Mouse (Mus musculus) heart, adult 11 months (tissue): ENCODE data around the gene Cpa4.

ENCODE experiments used
- DNase-seq: peaks from one replicate; pipeline ENCODE4 v3.0.0; 2022

Cpa4 gene

DNA sequence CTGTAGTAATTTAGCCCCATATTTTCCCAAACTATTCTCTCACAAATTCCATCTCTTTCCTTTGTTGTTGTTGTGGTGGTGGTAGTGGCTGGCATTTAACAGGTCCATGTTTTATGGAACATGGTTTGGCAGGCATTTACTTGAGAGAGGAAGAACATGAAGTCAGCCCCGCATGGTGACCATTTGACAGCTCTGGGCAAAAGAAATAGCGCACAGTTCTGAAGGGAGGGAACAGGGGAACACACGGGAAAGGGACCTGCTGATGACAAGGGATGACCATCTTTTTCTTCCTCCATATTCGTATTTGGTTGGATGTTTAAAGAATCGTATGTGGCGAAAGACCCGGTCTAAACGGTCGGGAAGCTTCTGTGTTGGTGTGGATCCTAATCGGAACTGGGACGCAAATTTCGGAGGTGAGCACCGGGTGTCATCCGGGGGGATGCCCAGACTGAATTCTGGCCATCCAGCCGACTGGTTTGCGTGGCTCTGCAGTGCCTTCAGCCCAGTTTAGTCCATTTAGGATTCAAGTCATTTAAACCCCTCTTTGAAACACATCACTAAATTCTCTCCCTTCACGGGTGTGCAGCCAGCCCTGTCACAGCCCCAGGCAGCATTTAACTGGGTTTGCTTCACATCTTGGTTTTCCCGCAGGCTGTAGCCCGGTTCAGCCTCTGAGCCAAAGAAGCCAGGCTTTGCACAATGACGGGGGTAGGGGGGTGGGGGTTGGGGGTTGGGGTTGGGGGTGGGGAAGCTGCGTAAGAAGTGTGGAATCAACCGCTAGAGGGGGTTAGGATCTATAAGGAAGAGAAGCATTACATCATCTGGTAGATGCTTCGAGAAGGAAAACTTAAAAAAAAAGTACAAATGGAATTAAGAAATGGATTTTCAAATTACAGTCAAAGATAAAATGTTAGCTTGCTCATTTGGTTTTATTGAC is 16.3 kb upstream of the Cpa4 start:
- DNase-seq: no peak

DNA sequence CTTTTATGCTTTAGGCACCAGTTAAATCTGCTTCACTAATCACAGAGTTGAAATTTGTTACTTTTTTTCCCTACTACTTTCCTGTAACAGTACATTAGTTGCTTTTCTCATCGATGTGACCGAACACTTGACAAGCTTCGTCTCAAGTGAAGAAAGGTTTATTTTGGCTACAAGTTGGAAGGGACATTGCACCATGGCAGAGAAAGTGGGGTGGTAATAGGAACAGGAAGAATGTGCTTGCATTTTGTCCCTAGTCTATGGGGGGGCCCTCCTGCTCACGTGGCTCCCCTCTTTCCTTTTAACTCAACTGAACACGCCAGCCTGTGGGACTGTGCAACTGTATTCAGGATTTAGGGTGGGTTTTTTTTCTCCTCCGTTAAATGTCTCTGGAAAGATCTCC is 15.5 kb upstream of the Cpa4 start:
- DNase-seq: no peak

DNA sequence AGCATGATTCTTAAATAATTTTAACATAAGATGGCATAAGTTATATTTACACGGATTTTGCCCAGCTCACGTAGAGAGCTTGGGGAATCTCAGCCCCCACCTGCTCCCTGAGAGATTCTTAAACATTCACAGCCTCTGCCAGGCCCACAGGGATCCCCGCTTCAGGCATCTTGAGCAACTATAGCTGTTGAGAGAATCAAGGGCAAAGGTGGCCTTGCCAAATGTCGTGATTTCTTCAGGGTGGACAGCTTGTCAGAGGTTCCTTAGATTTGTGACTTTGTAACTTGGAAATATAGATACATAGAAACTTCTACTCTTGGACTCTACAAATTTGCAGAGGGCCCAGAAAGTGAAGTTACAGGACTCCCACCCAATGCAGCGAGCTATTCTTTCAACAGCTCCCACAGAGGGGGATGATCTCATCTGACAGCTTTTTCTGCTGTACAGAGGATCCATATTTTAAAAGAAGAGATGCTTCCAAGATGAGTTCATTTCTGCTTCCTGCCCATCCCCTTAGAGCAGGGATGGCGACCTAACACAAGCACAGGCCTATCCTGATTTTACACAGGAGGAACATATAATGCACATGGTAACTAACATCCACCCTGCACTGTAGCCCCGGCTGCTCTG is 14.7 kb upstream of the Cpa4 start:
- peak; percentile 34 for DNase-seq

DNA sequence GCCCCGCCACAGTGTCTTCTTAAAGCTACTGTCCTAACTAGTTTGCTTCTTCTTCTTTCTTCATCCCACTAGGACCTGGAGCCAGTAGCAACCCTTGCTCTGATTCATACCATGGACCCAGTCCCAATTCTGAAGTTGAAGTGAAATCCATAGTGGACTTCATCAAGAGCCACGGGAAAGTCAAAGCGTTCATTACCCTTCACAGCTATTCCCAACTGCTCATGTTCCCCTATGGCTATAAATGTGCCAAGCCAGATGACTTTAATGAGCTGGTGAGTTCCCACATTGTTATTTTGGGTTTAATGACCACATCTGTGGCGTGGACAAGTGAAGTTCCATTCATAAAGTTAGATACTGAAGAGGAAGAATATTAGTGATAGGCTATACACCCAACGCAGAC is 14.1 kb upstream of the Cpa4 start:
- no peak for DNase-seq

DNA sequence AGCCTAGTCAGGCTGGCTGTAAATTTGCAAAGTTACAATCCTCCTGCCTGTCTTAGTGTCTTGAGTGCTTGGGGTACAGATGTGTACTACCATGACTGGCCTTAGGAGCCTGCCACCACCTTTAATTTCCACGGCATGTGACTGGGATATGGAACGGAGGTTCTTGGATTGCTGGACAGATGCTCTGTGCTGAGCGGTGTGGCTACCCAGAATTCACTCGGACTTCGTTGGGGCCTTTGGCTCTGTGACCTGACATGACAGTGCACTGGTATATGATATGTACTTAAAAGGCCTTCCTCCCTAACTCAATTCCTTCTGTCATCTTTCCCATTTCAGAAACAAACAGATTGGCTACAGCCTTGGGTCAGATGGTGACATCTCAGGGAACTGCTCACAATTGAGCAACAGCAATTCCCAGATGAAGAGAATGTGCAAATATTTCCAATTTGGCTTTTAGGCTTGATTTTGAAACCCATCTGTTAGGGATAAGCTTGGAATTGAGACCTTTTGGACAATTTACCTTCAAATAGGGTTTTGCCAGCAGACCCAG is 13.5 kb upstream of the Cpa4 start:
- peak; percentile 90 for DNase-seq

DNA sequence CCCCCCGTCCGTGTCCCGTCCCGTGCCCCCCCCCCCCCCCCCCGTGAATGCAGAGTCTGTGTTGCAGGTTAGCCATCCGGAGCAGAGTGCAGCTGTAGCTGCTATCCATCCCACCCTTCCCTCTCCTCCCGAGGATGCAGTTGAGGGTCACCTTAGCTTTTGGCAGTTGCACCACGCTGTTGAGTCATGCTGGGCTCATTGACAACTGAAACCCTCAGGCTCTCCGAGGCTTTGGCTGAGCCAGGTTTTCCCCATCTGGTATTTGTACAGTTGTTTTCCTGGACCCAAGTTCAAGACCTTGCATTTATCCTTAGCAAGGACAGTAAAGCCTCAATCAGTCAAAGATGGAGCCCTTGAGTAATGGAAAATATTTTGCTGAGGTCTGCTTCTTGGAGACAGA is 12.1 kb upstream of the Cpa4 start:
- DNase-seq: peak; percentile 95

DNA sequence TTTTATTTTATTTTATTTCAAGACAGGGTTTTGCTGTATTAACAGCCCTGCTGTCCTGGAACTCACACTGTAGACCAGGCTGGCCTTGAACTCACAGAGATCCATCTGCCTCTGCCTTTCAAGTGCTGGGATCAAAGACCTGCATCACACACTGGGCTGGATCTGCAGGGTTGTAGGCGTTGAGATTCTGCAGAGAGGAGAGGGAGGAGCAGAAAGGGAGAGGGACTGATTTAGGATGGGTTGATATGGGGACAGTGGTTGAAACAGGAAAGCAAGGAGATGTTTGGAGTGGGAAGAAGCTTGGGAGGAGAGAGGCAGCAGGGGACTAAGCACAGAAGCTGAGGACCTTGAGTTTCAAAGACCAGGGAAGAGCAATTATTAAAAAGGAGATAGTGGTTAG is 8.4 kb upstream of the Cpa4 start:
- DNase-seq: peak; percentile 74

DNA sequence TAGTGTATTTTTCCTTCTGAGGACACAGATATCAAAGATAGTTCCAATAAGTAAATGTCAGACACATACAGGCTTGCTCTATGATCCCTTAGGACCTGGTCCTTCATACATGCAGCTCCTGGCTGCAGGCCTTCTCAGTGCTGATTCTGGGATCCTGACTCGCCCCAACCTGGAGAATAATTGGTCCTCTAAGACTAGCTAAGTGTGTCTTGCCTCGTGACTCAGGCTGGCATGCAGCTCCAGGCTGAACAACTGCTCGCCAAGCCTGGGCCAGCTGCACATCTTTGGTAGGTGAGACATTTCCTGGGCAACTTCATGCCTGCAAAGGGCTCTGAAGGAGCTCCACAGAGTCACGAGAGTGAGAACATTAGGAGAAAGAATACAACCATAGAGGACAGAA is 6.0 kb upstream of the Cpa4 start:
- no peak for DNase-seq

DNA sequence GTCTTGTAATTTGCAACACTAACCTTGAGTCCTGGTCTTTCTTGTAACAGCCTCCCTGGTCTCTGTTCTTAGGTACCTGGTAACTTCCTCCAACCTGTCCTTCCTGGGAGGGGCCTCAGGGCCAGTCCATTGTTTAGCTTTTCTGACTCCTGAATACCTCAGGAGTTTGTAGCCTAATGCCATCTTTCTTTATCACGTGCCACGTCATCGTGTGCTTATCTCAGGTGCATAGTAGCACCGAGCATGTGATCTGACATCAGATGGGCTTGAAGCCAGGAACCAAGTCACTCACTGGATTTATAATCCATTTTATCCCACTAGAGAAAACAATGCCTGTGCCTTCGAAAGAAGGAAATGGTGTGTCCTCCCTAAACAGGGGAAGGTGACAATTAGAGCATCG is 4.6 kb upstream of the Cpa4 start:
- DNase-seq: no peak

DNA sequence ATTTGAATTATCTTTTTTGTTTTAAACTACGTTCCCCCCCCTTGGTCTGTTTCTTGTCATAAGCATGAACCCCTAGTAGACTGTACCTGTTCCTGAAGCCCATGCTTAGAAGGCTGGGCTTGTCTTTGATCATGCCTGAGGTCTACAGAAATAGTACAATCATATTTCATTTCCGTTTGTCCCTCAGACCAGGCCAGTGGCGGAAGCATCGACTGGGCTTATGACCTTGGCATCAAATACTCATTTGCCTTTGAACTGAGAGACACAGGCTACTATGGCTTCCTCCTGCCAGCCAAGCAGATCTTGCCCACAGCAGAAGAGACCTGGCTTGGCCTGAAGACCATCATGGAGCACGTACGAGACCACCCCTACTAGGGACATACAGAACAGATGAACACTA is 4.1 kb upstream of the Cpa4 start:
- no peak for DNase-seq

DNA sequence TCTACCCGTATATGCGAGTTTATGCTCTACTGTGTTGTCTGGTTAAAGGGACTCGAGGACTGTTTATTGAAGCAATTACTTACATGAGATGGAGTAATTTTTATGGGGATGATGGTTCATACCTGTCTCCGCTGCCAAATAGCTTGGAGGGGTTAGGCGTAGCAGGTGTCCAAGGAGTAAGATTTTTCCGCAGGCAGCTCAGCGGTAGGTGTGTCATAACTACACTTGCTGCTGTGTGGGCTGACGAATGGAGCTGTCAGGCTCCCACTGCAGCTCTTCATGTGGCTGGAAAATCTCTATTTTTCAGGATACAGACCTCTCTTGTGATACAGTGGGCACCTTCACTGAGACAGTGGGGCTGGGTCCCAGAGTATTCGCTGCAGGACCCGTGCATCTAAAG is 1.2 kb downstream of the Cpa4 start:
- no peak for DNase-seq

DNA sequence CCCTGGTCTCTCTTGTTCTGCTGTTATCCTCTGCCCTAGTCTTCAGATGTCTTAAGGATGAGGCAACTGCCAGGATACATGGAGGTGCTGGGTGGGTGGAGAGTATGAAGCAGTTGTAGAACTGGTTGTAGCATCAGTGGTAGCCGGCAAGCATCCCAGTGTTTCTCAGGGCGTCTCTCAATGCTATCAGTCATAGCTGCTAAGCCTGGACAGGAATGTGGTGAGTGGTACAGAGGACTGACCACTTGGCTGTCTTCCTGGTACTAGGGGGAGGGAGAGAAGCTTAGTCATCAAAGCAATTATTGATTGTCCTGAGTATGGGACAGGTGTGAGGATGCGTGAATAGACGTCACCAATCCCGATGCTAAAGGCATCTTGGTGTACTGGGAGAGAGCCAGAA is 1.8 kb downstream of the Cpa4 start:
- no peak for DNase-seq

DNA sequence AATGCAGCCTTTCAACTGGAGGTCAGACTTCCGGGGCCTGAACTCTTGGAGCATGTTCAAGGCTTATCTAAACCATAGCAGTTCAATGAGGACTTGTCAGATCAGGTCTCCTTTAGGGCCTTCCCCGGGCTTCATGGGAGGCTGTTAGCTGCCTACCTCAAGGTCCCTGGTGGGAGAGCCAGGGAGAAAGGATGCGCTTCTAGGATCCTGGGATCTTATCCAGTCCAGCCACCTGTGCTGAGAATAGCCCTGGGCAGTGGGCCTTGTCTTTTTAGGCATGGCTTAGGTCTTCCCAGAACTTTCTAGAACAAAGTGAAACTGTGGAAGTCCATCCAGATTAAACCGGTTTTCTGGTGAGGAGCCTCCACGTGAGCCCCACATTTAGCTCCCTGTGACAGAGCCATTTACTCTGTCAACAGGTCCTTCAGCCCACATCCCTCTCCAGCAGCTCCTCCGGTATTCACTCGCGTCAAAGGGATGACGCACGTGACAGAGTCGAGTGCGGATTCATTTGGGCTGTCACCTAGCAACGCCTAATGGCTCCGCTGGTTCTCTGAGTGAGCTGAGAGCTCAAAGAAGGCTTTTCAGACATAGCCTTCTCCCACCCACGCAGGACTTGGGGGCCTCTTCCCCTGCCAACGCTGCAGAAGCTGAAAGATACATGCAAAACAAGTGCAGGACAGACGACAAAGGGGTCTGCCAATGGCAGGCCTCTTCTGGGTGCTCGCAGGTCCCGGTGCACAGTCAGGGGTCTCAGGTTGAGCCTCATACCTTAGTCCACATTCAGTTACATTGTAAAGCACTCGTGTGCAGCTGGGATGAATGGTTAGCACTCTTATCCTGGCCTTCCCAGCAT is 4.5 kb downstream of the Cpa4 start:
- peak; percentile 96 for DNase-seq

DNA sequence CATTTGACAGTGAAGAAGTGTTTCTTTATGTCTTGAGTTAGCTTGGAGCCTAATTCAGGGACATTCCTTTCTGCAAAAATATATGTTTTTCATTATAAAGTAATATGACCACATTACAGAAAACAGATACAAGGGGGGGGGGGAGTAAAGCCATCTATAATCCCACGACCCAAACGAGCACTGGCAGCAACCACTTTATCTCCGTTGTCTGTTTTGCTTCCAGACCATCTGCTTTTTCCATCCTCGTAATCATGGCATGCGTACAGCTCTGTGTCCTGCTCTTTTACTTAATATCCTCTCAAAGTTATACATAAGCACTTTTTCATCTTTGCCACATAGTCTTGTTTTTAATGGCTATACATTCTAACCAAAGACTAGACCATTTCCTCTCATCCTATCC is 5.2 kb downstream of the Cpa4 start:
- DNase-seq: no peak

DNA sequence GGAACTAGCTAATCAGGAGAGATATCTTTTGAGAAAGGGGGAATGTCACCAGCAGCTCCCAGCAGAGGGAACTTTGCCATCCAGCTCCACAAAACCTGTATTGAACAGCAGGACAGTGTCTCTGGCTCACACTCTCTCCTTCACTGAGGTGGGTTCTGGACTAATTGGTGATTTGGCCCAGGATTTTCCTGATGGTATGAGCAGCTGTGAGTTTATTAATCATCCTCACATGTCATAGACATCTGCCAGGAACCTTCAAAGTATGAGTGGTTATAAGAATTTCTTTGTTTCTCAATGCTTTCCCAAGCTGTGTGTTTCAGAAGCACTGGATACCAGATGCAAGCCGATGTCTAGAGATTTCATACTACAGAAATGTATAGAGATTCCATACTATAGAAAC is 6.8 kb downstream of the Cpa4 start:
- DNase-seq: no peak

DNA sequence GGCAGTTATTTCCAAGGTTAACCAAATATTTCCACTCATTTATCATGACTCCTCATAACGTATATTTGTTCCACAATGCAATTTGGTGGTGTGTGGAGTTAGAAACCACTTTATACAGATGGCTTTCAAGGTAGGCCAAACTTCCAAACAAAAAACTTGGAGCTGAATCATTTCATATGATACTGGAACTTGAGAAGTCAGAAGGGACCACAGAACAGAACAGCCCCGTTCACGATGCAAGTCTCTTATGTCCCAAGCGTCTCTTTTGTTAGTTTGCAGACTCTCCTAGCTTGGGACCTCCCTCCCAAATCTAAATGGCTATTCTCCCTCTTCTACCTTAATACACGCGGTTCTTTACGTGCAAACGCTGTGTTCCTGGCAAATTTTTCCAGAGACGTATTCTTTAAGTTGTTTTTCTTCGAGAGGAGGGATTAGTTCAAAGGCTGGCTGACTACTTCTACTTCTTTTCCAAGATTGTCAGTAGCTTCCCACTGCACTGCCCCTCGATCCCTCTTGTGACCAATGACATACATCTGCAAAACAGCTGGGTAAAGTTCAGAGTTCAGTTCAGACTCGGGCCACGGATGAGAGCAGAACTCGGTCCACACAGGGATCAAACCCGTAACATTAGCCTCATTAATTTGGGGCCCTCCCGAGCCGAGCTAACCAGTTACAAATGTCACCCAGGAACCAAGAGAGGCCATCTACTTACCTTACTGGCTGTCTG is 8.5 kb downstream of the Cpa4 start:
- no peak for DNase-seq

DNA sequence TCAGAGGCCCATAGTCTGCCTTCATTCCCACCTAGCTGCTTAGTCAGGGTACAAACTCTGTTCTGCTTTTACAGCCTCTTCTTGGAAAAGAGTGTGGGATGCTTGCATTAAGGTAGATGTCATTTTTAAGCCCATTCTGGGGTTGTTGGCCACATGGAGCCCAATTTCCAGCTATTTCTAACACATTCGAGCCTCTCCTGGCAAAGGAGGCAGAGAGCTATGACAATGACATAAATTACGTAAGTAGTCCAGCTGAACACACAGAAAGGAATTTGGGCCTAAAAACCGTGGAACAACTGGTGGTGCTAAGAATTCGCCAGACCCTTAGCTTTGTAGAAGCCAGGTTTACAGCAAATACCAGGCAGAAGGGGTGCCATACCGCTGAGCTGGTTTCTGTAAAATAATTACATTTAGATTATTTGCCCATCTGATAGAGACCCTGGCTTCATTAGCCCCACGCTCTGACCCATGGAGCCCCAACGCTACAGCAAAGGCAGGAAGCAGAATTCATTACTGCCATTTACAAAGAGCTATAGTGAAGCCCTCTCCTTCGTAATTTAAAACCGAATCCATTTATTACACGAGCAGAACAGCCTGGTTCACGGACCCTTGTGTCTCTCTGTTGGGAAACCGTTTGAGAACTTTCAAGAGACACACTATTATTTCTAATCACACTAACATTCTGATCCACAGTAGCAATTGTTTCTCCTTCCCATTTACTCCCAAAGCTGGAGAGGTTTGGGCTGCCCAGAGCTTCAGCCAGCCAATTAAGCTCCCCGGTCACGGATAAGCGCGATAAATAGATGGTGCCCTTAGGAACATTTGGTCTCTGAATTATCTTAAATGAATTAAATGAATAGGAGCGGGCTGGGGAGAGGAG is 12.0 kb downstream of the Cpa4 start:
- DNase-seq: no peak

DNA sequence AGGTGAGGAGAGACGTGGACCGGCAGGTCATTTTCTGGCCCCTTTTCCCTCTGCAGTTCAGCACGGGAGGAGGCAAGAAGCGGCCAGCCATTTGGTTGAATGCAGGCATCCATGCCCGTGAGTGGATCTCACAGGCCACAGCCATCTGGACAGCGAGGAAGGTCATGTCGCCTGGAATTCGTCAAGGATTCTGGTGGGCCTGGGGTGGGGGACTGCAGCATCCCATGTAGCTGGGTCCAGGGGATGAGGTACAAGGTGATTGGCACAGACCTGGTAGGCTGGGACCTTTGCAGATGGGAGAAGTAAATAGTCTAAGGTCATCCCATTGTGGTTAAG is 12.6 kb downstream of the Cpa4 start:
- no peak for DNase-seq

DNA sequence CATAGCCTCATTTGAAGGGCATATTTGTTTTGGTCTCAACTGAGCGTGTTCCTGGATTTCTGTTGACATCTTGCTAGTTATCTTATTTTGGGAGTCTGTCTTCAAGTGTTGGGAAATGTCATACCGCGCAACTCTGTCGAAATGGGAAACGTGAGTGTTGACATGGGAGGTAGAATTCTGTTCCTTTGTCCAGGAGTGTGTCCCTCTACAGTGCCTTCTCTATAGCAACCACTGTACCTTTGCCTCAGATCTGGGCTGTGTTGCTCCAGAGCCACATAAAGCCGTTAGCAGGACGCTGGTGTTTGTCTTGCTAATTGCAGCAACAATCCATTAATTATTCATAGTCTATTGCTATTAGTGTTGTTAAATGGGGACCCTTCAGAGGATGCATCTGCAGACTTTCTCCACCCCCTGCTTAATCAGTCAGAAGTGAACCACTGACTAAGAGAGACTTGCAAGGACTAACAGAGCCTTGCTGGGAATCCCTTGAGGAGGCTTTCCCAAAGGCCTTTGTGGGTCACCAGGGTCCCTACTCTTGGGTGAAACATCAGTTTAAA is 18.8 kb downstream of the Cpa4 start:
- peak; percentile 56 for DNase-seq

DNA sequence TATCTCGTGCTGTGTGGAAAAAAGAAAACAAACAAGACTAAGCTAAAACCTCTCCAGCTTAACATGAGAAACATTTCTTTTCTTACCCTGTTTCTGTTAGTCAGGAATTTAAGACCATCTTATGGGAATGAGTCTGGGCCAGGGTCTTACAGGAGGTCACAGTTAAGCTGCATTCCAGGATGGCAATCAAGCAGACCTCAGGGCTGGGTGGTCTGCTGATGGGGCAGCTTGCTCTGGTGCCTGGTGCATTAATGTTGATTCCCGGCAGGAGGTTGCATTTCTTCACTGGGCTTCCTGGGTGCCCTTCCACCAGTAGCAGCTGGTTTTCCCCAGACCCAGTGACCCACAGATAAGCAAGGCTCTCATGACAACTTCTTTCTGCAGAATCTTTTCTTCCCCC is 21.6 kb downstream of the Cpa4 start:
- DNase-seq: peak; percentile 33

DNA sequence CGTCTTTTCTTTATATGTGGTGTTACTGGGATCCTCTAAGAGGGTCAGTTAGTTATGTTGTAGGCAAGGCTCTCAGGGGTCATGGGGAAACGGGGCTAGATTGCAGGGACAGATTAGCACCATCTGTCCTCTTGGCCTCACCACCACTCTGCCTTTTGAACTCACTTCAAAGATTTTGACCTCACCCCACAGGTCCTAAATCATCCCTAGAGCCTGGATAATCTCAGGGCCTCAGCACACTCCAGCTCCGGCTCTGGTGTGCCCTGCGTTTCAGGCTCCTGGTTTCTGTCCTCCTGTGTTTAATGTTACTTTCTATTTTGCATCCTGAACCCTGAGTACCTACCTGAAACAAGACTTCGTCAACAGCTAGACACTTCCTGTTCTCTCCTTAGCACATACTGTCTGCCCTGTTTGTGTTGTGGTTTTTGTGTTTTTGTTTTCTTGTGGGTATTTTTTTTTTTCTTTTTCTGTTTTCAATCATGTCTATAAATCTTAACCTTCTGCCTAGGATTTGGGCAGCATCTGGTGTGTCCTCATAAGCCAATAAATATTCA is 23.8 kb downstream of the Cpa4 start:
- peak; percentile 71 for DNase-seq
